Mouse (Mus musculus): ENCODE results near the gene Brms1.
A peak's percentile ranks its signal among the peaks of the same experiment; 100 is the strongest.

Gene Brms1

DNA sequence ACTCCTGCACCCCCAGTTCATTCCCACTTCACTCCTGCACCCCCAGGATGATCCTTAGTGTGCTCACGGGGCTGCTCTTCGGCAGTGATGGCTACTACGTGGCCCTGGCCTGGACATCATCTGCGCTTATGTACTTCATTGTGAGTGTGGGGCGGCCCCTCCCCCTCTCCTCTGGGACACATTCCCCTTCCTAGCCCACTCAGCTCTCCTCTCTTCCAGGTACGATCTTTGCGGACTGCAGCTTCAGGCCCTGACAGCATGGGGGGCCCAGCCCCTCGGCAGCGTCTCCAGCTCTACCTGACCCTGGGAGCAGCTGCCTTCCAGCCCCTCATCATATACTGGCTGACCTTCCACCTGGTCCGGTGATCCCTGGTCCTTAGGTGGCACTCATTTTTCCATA, 50.9 kb downstream of the Brms1 start:
- DNase-seq (ENCODE audit: low spot score), result no peak

DNA sequence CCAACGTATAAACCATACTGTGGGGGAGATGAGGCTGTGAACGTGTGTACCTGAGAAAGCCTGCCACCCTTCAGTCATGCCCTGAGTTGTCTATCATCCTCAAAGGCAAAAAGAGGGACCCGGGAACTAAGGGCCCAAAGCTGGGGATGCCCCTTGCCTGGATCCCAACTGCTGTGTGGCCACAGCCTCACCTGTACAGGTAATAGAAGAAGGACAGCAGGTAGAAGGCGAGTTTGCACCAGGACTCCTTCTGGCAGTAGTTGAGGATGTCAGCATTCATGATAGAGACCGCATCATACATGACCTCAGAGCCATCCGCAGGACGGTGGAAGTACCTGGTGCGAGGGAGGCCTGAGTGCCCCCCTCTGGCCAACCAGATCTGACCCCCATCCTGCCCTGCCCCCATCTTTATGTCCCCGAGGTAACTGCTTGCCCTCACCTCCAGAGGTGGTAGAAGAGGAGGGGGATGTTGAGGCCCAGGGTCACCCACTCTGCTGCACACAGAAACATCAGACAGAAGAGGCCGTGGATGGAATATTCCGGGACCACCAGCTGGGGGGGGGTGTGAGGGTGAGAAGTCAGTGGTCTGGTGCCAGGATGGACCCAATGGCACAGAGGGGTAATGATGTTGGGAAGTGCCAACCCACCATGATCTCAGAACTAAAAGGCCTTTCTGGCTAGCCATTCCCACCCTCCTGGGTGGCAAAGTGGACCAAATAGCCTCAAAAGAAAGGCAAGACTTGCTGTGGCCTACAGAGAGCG, 52.5 kb downstream of the Brms1 start:
- DNase-seq (ENCODE audit: low spot score), result no peak

DNA sequence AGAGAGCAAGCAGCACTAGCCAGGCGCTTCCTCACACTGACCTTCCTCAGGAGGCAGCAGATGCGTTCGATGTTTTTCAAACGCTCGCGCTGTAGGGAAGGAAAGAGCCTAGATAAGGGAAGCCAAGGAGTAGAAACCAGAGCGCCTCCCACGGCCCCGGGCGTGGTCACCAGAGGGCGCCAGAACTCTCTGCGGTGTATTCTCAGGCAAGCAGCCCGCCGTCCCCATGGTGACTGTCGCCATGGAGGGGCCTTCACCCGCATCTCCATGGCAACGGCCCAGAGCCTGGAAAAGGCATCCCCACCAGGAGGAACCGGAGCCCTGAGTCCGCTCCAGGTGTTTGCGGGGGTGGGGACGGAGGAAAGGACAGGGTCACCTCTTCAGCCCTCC, 53.1 kb downstream of the Brms1 start:
- DNase-seq (ENCODE audit: low spot score), result peak; percentile 98

DNA sequence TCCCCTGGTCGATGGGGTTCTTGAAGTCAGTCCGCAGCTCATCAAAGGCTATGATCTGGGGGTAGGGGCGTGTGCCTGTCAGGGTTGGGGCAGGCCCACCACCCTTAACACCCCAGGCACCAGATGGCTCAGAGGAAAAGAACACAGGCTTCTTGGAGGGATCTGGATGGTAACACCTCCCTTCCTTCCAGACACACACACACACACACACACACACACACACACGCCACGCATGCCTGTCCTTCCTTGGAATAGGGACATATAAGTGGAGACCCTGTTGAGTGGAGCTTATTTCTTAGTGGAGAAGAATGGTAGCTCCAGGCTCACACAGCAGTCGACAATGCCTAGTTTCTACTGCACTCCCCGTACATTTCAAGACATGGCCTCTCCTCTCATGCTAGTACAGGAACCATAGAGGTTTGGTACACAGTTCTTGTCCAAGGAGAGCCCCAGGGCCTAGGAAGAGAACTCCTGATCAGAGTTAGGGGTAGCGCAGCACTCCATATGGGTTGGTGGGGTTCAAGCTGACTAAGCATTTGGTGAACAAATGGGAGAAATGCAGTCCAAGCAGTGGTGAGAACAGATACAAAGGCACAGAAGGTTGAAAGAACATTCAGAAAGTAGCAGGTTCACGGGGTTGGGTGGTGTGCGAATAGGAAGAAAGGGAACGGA, 53.7 kb downstream of the Brms1 start:
- DNase-seq (ENCODE audit: low spot score), result no peak

DNA sequence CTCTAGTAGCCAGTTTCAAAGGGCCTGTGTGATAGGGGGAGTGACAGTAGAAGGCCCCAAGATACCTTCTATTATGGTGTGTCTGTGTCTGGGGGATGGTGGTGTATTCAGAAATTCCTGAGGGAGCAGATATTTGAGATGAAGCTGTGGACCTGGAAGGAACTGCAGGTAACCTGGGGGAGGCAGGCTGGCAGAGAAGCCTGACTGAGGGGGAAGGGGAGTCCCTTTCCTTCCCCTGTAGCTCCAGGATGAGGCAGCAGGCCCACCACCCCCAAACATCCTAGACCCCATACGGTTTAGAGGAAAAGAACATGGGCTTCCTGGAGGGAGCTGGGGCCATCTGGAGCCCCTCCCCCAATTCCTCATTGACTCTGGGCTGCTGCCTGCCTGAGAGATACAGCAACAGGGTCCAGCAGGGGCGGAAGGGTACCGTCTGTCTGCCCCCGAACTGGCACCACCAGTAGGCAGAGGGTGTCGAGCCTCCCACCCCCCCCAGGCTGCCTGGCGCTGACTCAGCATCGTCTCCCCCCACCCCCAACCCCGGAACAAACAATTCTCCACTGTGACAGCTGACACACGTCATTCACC, 54.8 kb downstream of the Brms1 start:
- peak; percentile 31 for DNase-seq (ENCODE audit: low spot score)

DNA sequence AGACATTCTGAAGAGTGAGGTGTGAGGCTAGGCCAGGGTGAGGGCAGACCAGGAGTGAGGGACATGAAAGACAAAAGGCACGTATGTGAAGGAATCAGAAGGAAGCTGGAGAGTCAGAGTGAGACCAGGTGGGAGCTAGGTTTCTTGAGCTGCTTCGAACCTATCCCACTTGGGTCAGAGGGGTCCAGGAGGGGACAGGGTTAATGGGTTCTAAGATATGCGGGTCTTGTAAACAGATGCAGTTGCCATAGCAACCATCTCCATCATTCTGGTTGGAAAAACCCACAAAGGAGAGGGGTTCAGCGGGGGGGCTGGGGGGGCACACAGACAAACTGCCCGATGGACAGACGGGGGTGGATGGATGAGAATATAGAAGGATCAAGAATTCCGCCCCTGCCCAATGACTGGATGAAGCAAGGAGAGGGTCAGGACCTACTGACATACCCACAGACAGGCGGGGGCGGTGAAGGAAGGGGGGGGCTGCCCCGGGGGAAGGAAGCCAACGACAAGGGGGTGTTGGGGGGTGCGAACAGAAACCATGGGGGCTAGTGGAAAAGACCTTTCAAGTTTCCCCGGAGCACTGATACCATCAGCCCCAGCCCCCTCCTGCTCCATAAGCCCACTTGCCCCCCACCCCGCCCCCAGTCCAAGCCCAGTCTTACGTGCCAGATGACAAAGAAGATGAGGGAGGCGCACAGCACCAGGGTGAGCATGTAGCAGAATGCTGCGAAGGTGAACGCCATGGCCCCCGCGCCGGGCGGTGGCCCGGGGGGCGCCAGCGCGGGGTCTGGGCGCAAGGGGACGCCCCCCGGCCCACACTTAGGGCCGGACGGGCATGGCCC, 56.6 kb downstream of the Brms1 start:
- peak; percentile 45 for DNase-seq (ENCODE audit: low spot score)

DNA sequence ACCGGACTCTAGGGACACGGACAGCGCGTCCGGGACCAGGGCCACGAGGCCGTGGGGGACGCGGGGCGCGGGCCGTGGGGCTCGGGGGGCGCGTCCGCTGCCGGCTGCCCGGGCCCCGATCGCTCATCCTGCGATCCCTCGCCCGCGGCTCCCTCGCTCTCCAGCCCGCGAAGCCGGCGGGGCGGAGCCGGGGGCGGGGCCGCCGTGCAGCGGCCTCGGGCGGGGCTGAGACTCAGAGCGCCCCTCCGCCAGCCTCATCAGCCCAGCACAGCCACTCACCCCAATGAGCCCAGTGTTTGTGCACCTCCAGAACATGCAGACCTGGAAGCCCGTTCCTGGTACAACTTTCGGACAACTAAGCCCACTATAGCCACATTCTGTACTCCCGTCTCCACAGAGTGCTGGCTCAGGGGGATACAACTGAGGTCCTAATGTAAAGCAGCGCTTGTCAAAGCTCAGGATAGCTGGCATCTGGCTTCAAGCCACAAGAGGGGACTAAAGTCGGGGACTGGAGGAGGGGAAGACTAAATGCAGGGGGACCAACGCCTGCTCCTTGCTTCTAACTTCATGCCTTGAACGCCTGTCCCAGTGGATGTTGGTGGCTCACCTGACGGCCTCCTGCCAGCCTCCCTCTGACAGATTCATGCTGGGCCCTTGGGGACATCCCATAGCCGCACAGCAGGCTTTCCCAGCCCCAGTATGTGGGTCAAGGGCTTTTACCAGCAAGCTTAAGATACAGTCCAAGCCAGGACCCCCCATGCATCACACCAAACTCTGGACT, 57.4 kb downstream of the Brms1 start, which contains the start of gene Cnih2:
Cnih2 (minus strand) TSS at position 159 of the 781 bp plus-strand sequence.
- peak; percentile 78 for DNase-seq (ENCODE audit: low spot score)
